Mouse (Mus musculus) embryonic facial prominence, embryonic 12.5 days (tissue): ENCODE measurements at regions not wholly inside any gene's neighbourhood (a gene's known extent, or its start where the extent isn't known, plus 50 kb on each side); places are given as distances from the start of the nearest gene placed in this dataset.

Experiments used
- ATAC-seq: fragments of 200-750 bp; cut with Nextera tagmentation; 2 replicates; pipeline ENCODE4 v1.8.0; 2017; ENCODE audit not compliant: insufficient number of reproducible peaks, insufficient read depth, low FRiP score, low TSS enrichment
- H3K27ac ChIP-seq: fragments of 300-500 bp; sonication (generic); 2 replicates; pipeline ENCODE4 v1.5.1; 2016; ENCODE audit warnings: mild to moderate bottlenecking
- H3K27me3 ChIP-seq: fragments of 300-500 bp; sonication (generic); 2 replicates; pipeline ENCODE4 v1.6.1; 2016; ENCODE audit warnings: mild to moderate bottlenecking, moderate library complexity
- H3K36me3 ChIP-seq: fragments of 300-500 bp; sonication (generic); 2 replicates; pipeline ENCODE4 v1.6.1; 2016; ENCODE audit warnings: mild to moderate bottlenecking
- H3K4me1 ChIP-seq: fragments of 300-500 bp; sonication (generic); 2 replicates; pipeline ENCODE4 v1.6.1; 2016
- H3K4me2 ChIP-seq: fragments of 300-500 bp; sonication (generic); replicated peaks from 2 replicates; pipeline ENCODE4 v1.6.1; 2016; ENCODE audit warnings: mild to moderate bottlenecking, moderate library complexity
- H3K4me3 ChIP-seq: fragments of 300-500 bp; sonication (generic); 2 replicates; pipeline ENCODE4 v1.5.1; 2016; ENCODE audit warnings: mild to moderate bottlenecking
- H3K9ac ChIP-seq: fragments of 300-500 bp; sonication (generic); 2 replicates; pipeline ENCODE4 v1.6.1; 2016; ENCODE audit warnings: mild to moderate bottlenecking, moderate library complexity
- H3K9me3 ChIP-seq: fragments of 300-500 bp; sonication (generic); 2 replicates; pipeline ENCODE4 v1.6.1; 2016; ENCODE audit warnings: mild to moderate bottlenecking, moderate library complexity
- WGBS: fragments of 180-500 bp; shearing (Covaris S2); methylation state at CpG from one replicate; pipeline ENCODE4 v1.1.7; 2016; 5-methylcytosine and 5-hydroxymethylcytosine counted together

- H3K36me3 ChIP-seq, result no peaks in the 10 kb centered on the region
- peak overlapping the region; percentile 74 for H3K27ac ChIP-seq
- no peak overlapping the region for H3K4me3 ChIP-seq
- no peaks in the 10 kb centered on the region for H3K27me3 ChIP-seq
- peaks cover 30% of the 10 kb centered on the region for H3K4me1 ChIP-seq
- ATAC-seq, result no peak
- H3K9ac ChIP-seq, result no peak overlapping the region
- no peak overlapping the region for H3K4me2 ChIP-seq
- WGBS, result 33% methylated on average over 4 of the region's 4 CpGs
- H3K9me3 ChIP-seq, result no peaks in the 10 kb centered on the region
Observed at GRCm38 (mm10) chr17:62963824-62964223, 82.7 kb upstream of the Efna5 start.

GRCm38 (mm10) chr17:62962292-62962618 lies 81.1 kb upstream of the Efna5 start:
- Histone ChIP-seq H3K36me3 (no peaks in the 10 kb centered on the region), H3K9me3 (no peaks in the 10 kb centered on the region), H3K9ac (no peak overlapping the region), H3K27me3 (no peaks in the 10 kb centered on the region), H3K4me3 (no peak overlapping the region), H3K4me1 (peaks cover 30% of the 10 kb centered on the region), H3K27ac (peak overlapping the region; percentile 64), H3K4me2 (peak overlapping the region; percentile 32)
- ATAC-seq, result no peak
- WGBS, result 36% methylated on average over 3 of the region's 3 CpGs

- no peak overlapping the region for H3K4me3 ChIP-seq
- H3K36me3 ChIP-seq, result no peaks in the 10 kb centered on the region
- WGBS, result 41% methylated on average over 19 of the region's 19 CpGs
- ATAC-seq, result peak; percentile 77; the same call in 1 of the 2 replicates
- peak overlapping the region; percentile 32 for H3K4me2 ChIP-seq
- H3K9me3 ChIP-seq, result no peaks in the 10 kb centered on the region
- H3K9ac ChIP-seq, result no peak overlapping the region
- H3K4me1 ChIP-seq, result peaks cover 30% of the 10 kb centered on the region
- H3K27me3 ChIP-seq, result no peaks in the 10 kb centered on the region
- H3K27ac ChIP-seq, result peak overlapping the region; percentile 64
Observed at GRCm38 (mm10) chr17:62961596-62962291, 80.6 kb upstream of the Efna5 start.

GRCm38 (mm10) chr17:62959146-62959545 lies 78.0 kb upstream of the Efna5 start:
- Histone ChIP-seq H3K9ac (no peak overlapping the region), H3K36me3 (no peaks in the 10 kb centered on the region), H3K4me1 (peaks cover 25% of the 10 kb centered on the region), H3K27ac (0 out of 2 replicates have a peak overlapping the region, but pooled peaks have one; percentile 30), H3K4me3 (no peak overlapping the region), H3K4me2 (no peak overlapping the region), H3K27me3 (no peaks in the 10 kb centered on the region), H3K9me3 (no peaks in the 10 kb centered on the region)
- no peak for ATAC-seq
- 24% methylated on average over 3 of the region's 3 CpGs for WGBS

- H3K4me3 ChIP-seq, result no peak overlapping the region
- 87% methylated on average over 1 of the region's 1 CpGs for WGBS
- no peaks in the 10 kb centered on the region for H3K27me3 ChIP-seq
- H3K27ac ChIP-seq, result no peak overlapping the region
- H3K9me3 ChIP-seq, result 0 out of 2 replicates have a peak, but pooled peaks cover 4% of the 10 kb centered on the region
- no peaks in the 10 kb centered on the region for H3K36me3 ChIP-seq
- H3K4me1 ChIP-seq, result no peaks in the 10 kb centered on the region
- no peak for ATAC-seq
- H3K9ac ChIP-seq, result no peak overlapping the region
- no peak overlapping the region for H3K4me2 ChIP-seq
Observed at GRCm38 (mm10) chr17:62947537-62948193, 66.5 kb upstream of the Efna5 start.

- 11% methylated on average over 7 of the region's 7 CpGs for WGBS
- H3K36me3 ChIP-seq, result no peaks in the 10 kb centered on the region
- peak overlapping the region; percentile 11; the same call in 1 of the 2 replicates for H3K4me3 ChIP-seq
- peak overlapping the region; percentile 54; the same call in 1 of the 2 replicates for H3K27ac ChIP-seq
- no peaks in the 10 kb centered on the region for H3K27me3 ChIP-seq
- H3K9ac ChIP-seq, result 0 out of 2 replicates have a peak overlapping the region, but pooled peaks have one; percentile 12
- peak overlapping the region; percentile 48 for H3K4me2 ChIP-seq
- peak; percentile 56; the same call in 1 of the 2 replicates for ATAC-seq
- peaks cover 14% of the 10 kb centered on the region for H3K4me1 ChIP-seq
- H3K9me3 ChIP-seq, result 0 out of 2 replicates have a peak, but pooled peaks cover 4% of the 10 kb centered on the region
Observed at GRCm38 (mm10) chr17:62940573-62941252, 59.6 kb upstream of the Efna5 start.

- Histone ChIP-seq H3K27me3 (no peaks in the 10 kb centered on the region), H3K36me3 (no peaks in the 10 kb centered on the region), H3K9me3 (no peaks in the 10 kb centered on the region), H3K27ac (0 out of 2 replicates have a peak overlapping the region, but pooled peaks have one; percentile 18), H3K4me2 (peak overlapping the region; percentile 48), H3K4me3 (peak overlapping the region; percentile 11; the same call in 1 of the 2 replicates), H3K9ac (0 out of 2 replicates have a peak overlapping the region, but pooled peaks have one; percentile 12), H3K4me1 (peaks cover 14% of the 10 kb centered on the region)
- 6% methylated on average over 18 of the region's 18 CpGs for WGBS
- no peak for ATAC-seq
Observed at GRCm38 (mm10) chr17:62939930-62940572, 58.9 kb upstream of the Efna5 start.

GRCm38 (mm10) chr17:62939171-62939570 lies 58.1 kb upstream of the Efna5 start:
- 52% methylated on average over 4 of the region's 4 CpGs for WGBS
- H3K27me3 ChIP-seq, result no peaks in the 10 kb centered on the region

More at GRCm38 (mm10) chr17:62939171-62939570, 58.1 kb upstream of the Efna5 start:
- no peak overlapping the region for H3K9ac ChIP-seq
- no peak overlapping the region for H3K27ac ChIP-seq
- H3K36me3 ChIP-seq, result no peaks in the 10 kb centered on the region
- H3K4me1 ChIP-seq, result peaks cover 14% of the 10 kb centered on the region
- no peak overlapping the region for H3K4me2 ChIP-seq
- no peak for ATAC-seq
- no peaks in the 10 kb centered on the region for H3K9me3 ChIP-seq
- no peak overlapping the region for H3K4me3 ChIP-seq
